Mouse (Mus musculus): ENCODE data around the gene Ablim2. TPM values are rescaled to one million over a fixed set of nuclear protein-coding genes. Genes with fewer than 3 reads are reported as not detected.

Gene Ablim2
- total RNA-seq, 2 experiments from 2014 or later: not detected

DNA sequence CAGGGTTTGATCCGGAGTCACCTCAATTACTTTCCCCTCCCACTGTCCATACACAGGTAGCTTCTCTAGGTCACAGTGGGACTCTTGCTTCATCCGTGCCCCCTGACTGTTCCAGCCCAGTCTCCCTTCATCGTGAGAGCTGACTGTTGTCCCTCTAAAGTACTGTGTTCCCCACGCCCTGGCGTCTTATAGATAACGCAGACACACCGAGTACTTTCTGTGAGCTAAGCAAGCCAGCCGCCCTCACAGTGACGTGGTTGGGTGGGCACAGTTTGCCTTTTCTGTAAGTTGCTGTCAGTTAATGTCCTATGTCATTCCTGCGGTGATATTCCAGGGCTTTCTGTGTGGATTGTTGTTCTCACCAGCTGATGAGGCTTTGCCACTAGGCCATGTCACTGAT is 175.4 kb downstream of the Ablim2 start:
- ATAC-seq (replicated peaks; ENCODE audit: low FRiP score, poor library complexity, severe bottlenecking): no peak

Other genes with a start within 250 kb of the Ablim2 start
- not detected in 2 replicates for gene Cpz, start 232.2 kb upstream of the Ablim2 start, total RNA-seq (2015; ENCODE audit: low replicate concordance)
- gene Cpz, start 232.2 kb upstream of the Ablim2 start, total RNA-seq (2017; ENCODE audit: low replicate concordance): not detected in 2 replicates
- 0.42 and 2.1 TPM in 2 replicates for gene Trmt44, start 182.8 kb upstream of the Ablim2 start, total RNA-seq (2015; ENCODE audit: low replicate concordance)
- gene Trmt44, start 182.8 kb upstream of the Ablim2 start, total RNA-seq (2017; ENCODE audit: low replicate concordance): 2.0 and 4.3 TPM in 2 replicates
- 14.2 and 22.1 TPM in 2 replicates for gene Acox3, start 174.8 kb upstream of the Ablim2 start, total RNA-seq (2015; ENCODE audit: low replicate concordance)
- gene Acox3, start 174.8 kb upstream of the Ablim2 start, total RNA-seq (2017; ENCODE audit: low replicate concordance): 7.4 and 14.2 TPM in 2 replicates
- gene Htra3, start 78.1 kb upstream of the Ablim2 start, total RNA-seq (2015; ENCODE audit: low replicate concordance): not detected in 2 replicates
- not detected in 2 replicates for gene Htra3, start 78.1 kb upstream of the Ablim2 start, total RNA-seq (2017; ENCODE audit: low replicate concordance)
- gene Sh3tc1, start 17.9 kb upstream of the Ablim2 start, total RNA-seq (2015; ENCODE audit: low replicate concordance): 0.63 and 1.3 TPM in 2 replicates
- gene Sh3tc1, start 17.9 kb upstream of the Ablim2 start, total RNA-seq (2017; ENCODE audit: low replicate concordance): 1.8 and 2.2 TPM in 2 replicates
- gene Afap1, start 135.4 kb downstream of the Ablim2 start, total RNA-seq (2015; ENCODE audit: low replicate concordance): 2.1 and 3.1 TPM in 2 replicates
- gene Afap1, start 135.4 kb downstream of the Ablim2 start, total RNA-seq (2017; ENCODE audit: low replicate concordance): 2.0 and 2.2 TPM in 2 replicates

Data from erythroblast, adult 5-6 weeks (primary cell).